Mouse (Mus musculus) olfactory bulb, adult 2 months (tissue): ENCODE results near the gene Lypd6b.

ENCODE experiments used
- CTCF ChIP-seq: fragments of 200-500 bp; IDR thresholded peaks from 2 replicates; pipeline ENCODE4 v1.5.1; 2012; ENCODE audit warnings: low read depth, mild to moderate bottlenecking, low read length, moderate library complexity; ENCODE audit not compliant: insufficient read depth
- POLR2A ChIP-seq: fragments of 200-500 bp; IDR thresholded peaks from 2 replicates; pipeline ENCODE4 v1.6.1; 2012; ENCODE audit warnings: mild to moderate bottlenecking, low read depth, low read length, moderate library complexity; ENCODE audit not compliant: insufficient read depth

DNA sequence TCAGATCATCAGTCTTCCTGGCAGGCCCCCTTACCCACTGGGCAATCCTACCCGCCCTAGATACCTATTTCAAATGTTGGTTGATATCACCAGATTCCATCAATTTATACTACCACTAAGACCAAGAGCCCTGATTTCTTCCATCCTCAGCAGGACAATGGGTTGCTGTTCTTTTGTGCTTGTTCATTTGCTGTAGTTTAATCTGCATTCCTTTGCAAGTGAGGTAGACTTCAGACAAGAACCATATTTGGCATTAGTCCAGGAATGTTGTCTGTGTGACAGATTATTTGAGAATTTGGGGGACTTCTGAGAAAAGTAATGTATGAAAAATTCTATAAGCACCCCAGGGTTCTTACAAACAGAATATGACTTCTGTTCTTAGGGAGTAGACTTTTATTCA, 95.0 kb downstream of the Lypd6b start:
- TF ChIP-seq CTCF (no peak), POLR2A (no peak)
